Comparison of ENCODE assay signal across 9 mouse cellular contexts in genomic region chr5:119680329-119681010, GRCm38 (mm10). TPM values are rescaled to one million over a fixed set of nuclear protein-coding genes. Genes with fewer than 3 reads are reported as not detected.
DNase-seq lines count a peak whose midpoint lies in the region; ATAC-seq and TF ChIP-seq lines count a peak whose summit lies in the region.
"Had no signal": no experiment of that assay in that cellular context is flagged by ENCODE, and none has a peak within 500 bp of the region (broad histone marks: within the 10 kb centered on the region; RNA-seq: fewer than 3 reads in every experiment).

No protein-coding gene starts in this region.

- peaks cover 8% of the 10 kb centered on the region for H3K4me1 ChIP-seq in limb, embryonic 14.5 days (ENCODE audit: control insufficient read depth, insufficient read depth, low read length)
- no peaks in the 10 kb centered on the region for H3K4me1 ChIP-seq in stomach, postnatal 0 days (replicated peaks; ENCODE audit: control insufficient read depth, insufficient read depth)

- no peaks in the 10 kb centered on the region for H3K9me3 ChIP-seq in limb, embryonic 14.5 days (ENCODE audit: control insufficient read depth, low read length)
- H3K9me3 ChIP-seq in stomach, postnatal 0 days (ENCODE audit: control insufficient read depth, low read length): no peaks in the 10 kb centered on the region

- ATAC-seq in limb, embryonic 14.5 days (ENCODE audit: low FRiP score, low read depth): no peak
- peak; percentile 35; the same call in 1 of the 2 replicates for ATAC-seq in stomach, postnatal 0 days (ENCODE audit: low FRiP score, low TSS enrichment)
- ATAC-seq in erythroid progenitor cell, adult 5-6 weeks (replicated peaks; ENCODE audit: low FRiP score, poor library complexity, severe bottlenecking): no peak

- 6% methylated on average over 50 of the region's 62 CpGs for WGBS in limb, embryonic 14.5 days
- 26% methylated on average over 62 of the region's 62 CpGs for WGBS in stomach, postnatal 0 days

- H3K27me3 ChIP-seq in limb, embryonic 14.5 days (ENCODE audit: control insufficient read depth, insufficient read depth, low read length): peaks cover 94% of the 10 kb centered on the region
- peaks cover 9% of the 10 kb centered on the region; the same call in 1 of the 2 replicates for H3K27me3 ChIP-seq in stomach, postnatal 0 days (ENCODE audit: control insufficient read depth, insufficient read depth, low read length)

- peak overlapping the region; percentile 46 for H3K9ac ChIP-seq in limb, embryonic 14.5 days (ENCODE audit: low read depth, low read length, severe bottlenecking)
- H3K9ac ChIP-seq in stomach, postnatal 0 days (ENCODE audit: low read length): no peak overlapping the region

- 0 out of 2 replicates have a peak, but pooled peaks have one; percentile 19 for TF ChIP-seq POLR2A in limb, embryonic 14.5 days (IDR thresholded peaks at IDR 0.05; ENCODE audit: borderline replicate concordance, extremely low read depth, insufficient read depth, insufficient read length)

- peak; percentile 87 for DNase-seq in heart, adult 11 months
- DNase-seq in heart, adult 9 months (ENCODE audit: low spot score in 2 of 2): no peak
- peak; percentile 37 for DNase-seq in urinary bladder, postnatal 25 days (ENCODE audit: low spot score)
- DNase-seq in urinary bladder, adult 18-20 months (ENCODE audit: low spot score in 2 of 2): no peak
- no peak for DNase-seq in limb, embryonic 14.5 days (ENCODE audit: low spot score)
- no peak for DNase-seq in stomach, postnatal 0 days (ENCODE audit: low spot score)
- DNase-seq in spleen, adult 18-20 months: no peak

- H3K27ac ChIP-seq in limb, embryonic 14.5 days (replicated peaks; ENCODE audit: low read depth, low read length): peak overlapping the region; percentile 38; the same call in 1 of the 2 replicates
- H3K27ac ChIP-seq in stomach, postnatal 0 days (replicated peaks): no peak overlapping the region

- H3K4me2 ChIP-seq in limb, embryonic 14.5 days (replicated peaks; ENCODE audit: low read depth, low read length, severe bottlenecking): peak overlapping the region; percentile 53
- peak overlapping the region; percentile 35 for H3K4me2 ChIP-seq in stomach, postnatal 0 days (replicated peaks; ENCODE audit: low read depth)

- no peak for TF ChIP-seq EP300 in stomach, postnatal 0 days (optimal IDR thresholded peaks at IDR 0.05)

- no peak for TF ChIP-seq CTCF in stomach, postnatal 0 days (IDR thresholded peaks at IDR 0.05; ENCODE audit: low read depth)

- peak overlapping the region; percentile 31 for H3K4me3 ChIP-seq in limb, embryonic 14.5 days (replicated peaks; ENCODE audit: low read length)
- peak overlapping the region; percentile 19; the same call in 1 of the 2 replicates for H3K4me3 ChIP-seq in stomach, postnatal 0 days (ENCODE audit: low read depth, low read length)

- H3K36me3 ChIP-seq in limb, embryonic 14.5 days (ENCODE audit: control insufficient read depth, insufficient read depth, low read length): peaks cover 48% of the 10 kb centered on the region
- 0 out of 2 replicates have a peak, but pooled peaks cover 4% of the 10 kb centered on the region for H3K36me3 ChIP-seq in stomach, postnatal 0 days (ENCODE audit: control insufficient read depth, insufficient read depth, low read length)

RNA-seq across cellular contexts. Expression of gene Tbx3, which starts 10.0 kb away (rescaled TPM):
- 18.6 and 28.2 TPM in 2 replicates for polyA plus RNA-seq in limb, embryonic 14.5 days (2012; rRNA removed)
- 23.9 and 27.6 TPM in 2 replicates for polyA plus RNA-seq in limb, embryonic 14.5 days (2014; fragmentation: Nextera tagmentation; extraction: Ambion mirVana)
- 6.8 and 7.5 TPM in 2 replicates for polyA plus RNA-seq in stomach, postnatal 0 days (2015; fragmentation: Nextera tagmentation; extraction: Ambion mirVana)
- not detected in 2 replicates for total RNA-seq in erythroid progenitor cell, adult 5-6 weeks (2015; ENCODE audit: low replicate concordance)
- not detected in 2 replicates for total RNA-seq in erythroid progenitor cell, adult 5-6 weeks (2017; ENCODE audit: low replicate concordance)
- total RNA-seq: MEL had no signal

Comparison
In these comparisons a context has a peak if more than half of its experiments do, and no peak if none do; other contexts are left out.
1. DNase-seq: peak in heart, adult 11 months (single experiment) and urinary bladder, postnatal 25 days (single experiment); none in heart, adult 9 months (0 of 2), urinary bladder, adult 18-20 months (0 of 2), limb, embryonic 14.5 days (single experiment), stomach, postnatal 0 days (single experiment) and spleen, adult 18-20 months (0 of 2).